Mouse (Mus musculus) gastrocnemius, postnatal 14 days (tissue): ENCODE measurements around the gene Zfp93. TPM values are rescaled to one million over a fixed set of nuclear protein-coding genes. Genes with fewer than 3 reads are reported as not detected.
"Not testable (repeated sequence)": the region's sequence is repeated elsewhere in the genome, so short reads cannot be mapped to it uniquely, and the experiment has no call there.

Source experiments
- DNase-seq: peaks from one replicate; pipeline ENCODE4 v3.0.0; 2021; ENCODE audit warnings: mixed read lengths
- intact Hi-C: fragments of 180-260 bp; cut with DNase I; formaldehyde crosslinking; loops from one replicate; pipeline ENCODE4 v1.15.1; 2025; ENCODE audit warnings: low total_unique reads
- long read RNA-seq, 2 experiments: library from polyadenylated mRNA; stranded (forward); transcript quantifications; one replicate each; pipeline ENCODE4 v2.0.0; 2021
- total RNA-seq, 2 experiments: library from RNA; stranded (reverse); gene quantifications; 2 replicates each; pipeline ENCODE4 v1.2.3; 2021

The Zfp93 gene
- 1 to 10 TPM; 3.0 to 3.7 TPM for total RNA-seq
- long read RNA-seq, experiment 1, partial matches to known transcripts, result 1 of 6 reads
- long read RNA-seq, experiment 1, other reads (novel, unspliced or antisense), result 3 of 6 reads
- long read RNA-seq, experiment 2, partial matches to known transcripts, result 1 of 4 reads
- long read RNA-seq, experiment 2, other reads (novel, unspliced or antisense), result 0 of 4 reads

DNA sequence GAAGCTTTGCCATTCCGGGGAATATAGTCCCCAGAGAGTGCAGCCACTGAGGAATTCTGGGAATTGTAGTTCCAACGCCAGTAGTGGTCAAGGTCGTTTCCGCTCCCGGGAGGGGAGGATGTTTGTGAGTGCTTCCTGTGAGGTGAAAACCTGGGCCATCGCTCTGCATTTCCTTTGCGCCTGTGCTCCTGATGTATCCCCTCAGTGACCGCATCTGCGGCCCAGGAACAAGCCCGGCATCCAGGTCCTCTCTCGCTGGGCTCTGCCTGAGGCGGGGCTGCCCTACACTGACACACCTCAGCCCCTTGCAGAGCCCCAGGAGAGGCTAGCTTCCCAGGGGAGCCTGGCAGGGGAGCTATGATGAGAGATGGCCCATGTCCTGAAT is at the start of gene Zfp93:
TSS of gene Zfp93 (plus strand) at position 133 of the 385 bp plus-strand sequence.
- intact Hi-C loops, result no loop called here

DNA sequence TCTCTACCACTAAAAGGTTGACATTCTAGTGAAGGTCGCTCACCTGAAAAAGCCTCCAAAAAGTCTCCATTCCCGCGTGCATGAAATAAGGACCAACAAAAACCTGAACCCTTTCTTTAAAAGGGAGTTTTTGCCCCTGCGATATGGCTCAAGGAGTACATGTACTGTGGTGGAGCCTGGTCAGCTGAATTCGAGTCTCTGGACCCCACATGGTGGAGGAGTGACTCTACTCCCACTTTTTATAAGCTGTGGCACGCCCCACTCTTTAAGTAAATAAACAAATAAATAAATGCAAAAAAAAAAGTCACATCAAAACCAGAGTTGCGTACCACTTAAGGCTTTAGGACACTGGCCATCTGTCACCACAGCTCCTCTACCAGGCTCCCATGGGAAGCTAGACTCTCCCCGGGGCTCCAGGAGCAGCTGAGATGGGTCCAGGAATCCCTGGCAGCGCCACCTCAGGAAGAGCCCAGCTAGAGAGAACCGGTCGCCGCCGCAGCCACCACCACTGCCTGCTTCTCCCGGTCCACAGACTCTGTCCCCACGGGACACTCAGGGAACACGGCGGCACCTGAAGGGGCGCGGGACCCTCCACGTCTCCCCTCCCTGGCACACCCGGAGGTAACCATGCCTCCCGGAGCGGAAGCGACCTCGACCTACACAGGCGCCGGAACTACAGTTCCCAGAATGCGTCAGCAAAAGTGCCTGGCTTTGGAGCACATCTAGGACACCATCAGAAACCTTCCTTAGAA is 33.0 kb upstream of the Zfp93 start, which contains the start of gene Zfp109:
TSS of gene Zfp109 (minus strand) at position 521 of the 752 bp plus-strand sequence.
- peak; percentile 45 for DNase-seq
- intact Hi-C loops, result no loop called here

More for the DNA sequence above, at the start of gene Zfp93:
- peak; percentile 70 for DNase-seq

DNA sequence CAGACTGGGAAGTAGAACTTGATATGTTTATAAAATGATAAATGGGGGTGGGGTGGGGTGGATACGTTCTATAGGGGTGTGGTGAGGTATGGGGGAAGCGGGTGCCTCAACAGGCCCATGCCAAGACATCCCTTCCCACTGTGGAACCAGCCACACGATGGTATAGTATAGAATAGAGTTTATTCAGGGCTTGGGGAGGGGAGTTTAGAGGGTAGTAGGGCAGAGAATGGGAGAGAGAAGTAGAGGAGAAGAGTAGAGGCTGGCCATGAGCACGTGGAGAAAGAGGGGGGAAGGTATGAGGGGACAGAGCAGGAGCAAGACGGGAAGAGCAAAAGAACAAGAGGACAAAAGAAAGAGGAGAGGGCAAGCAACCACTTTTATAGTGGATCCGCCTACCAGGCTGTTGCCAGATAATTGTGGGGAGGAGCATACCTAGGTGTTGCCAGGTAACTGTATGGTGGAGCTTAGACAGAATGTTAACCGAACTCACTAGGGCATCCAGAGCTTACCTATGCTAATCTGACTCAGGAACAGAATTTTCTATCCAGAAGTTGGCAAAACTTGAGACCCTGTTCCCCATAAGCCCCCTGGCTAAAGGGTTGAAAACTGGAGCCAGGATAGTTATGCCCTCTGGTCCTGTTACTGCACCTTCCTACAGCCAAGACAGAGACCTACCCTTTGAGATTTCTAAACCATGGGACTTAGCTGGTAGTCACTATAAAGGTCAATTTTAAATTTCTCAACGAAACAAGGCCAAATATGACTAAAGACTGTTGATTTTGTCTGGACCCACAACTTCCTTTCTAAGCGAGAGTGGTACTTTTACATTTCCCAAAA is 16.2 kb upstream of the Zfp93 start:
- intact Hi-C loops, result loop anchor here (10.0 kb wide), 1 partner anchor 119 kb away; the partner anchor contains the start of gene Zfp235
- no peak for DNase-seq

DNA sequence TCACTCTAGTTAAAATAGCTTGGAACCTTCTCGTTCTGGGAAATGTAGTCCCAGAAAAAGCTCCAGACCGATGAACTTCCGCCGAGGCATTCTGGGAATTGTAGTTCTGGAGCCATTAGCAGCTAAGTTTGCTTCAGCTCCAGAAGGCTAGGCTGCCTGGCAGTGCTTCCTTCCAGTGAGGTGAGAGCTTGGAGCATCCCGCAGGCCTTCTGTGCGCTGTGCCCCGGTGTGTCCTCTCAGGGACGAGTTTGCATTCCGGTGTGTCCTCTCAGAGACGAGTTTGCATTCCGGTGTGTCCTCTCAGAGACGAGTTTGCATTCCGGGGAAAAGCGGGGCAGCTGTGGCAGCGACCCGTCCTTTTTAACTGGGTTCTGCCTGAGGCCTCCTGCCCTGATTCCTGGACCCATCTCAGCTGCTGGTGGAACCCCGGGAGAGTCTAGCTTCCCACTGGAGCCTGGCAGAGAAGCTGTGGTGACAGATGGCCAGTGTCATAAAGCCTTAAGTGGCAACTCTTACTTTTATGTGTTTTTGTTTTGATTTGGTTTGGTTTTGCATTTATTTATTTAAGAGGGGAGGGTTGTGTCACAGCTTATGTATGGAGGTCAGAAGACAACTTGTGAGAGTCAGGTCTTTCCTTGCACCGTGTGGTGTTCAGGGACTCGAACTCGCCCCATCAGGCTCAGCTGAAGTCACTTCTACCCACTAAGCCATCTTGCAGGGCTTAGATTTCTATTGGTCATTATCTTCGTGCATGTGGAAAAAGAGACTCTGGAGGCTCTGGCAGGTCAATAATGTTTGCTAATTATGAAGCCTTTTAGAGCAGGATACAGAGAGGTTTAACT is 15.4 kb upstream of the Zfp93 start, which contains the start of gene Zfp108:
TSS of gene Zfp108 (plus strand) at position 162 of the 842 bp plus-strand sequence.
- intact Hi-C loops, result loop anchor here (10.0 kb wide), 1 partner anchor 120 kb away; the partner anchor contains the start of gene Zfp235
- peak; percentile 75 for DNase-seq

DNA sequence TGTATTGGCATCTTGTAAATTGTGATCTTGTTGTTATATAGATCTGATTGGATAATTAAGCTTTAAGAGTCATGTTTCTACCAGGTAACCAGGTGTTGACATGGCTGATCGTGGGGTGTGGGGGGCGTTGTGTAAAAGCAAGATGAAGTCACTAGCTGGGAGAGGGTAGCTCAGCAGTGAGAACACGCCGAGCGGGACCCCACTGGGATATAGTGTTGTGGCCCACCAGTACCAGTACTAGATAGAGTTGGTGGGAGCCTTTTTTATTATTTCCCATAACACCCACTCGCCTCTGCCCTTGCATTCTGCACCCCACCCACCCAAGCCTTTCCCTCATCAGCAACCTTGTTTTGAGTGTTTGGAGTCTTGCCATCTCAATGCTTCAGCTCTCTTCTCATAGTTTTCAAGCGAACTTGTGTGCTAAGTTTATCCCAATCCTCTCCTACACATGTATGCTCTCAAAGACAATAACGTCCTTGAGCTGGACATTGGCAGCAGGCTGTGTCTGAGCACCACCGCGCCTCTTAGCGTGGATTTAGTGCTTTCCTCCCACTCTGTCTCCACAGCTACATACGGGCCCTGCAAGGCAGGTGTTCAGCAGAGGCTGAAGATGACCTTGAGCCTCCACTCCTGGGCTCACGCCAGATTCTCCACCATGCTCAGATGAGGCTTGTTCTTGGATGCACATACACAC is 10.8 kb upstream of the Zfp93 start:
- intact Hi-C loops, result loop anchor here (10.0 kb wide), 1 partner anchor 125 kb away; the partner anchor contains the start of gene Zfp235
- DNase-seq, result no peak

DNA sequence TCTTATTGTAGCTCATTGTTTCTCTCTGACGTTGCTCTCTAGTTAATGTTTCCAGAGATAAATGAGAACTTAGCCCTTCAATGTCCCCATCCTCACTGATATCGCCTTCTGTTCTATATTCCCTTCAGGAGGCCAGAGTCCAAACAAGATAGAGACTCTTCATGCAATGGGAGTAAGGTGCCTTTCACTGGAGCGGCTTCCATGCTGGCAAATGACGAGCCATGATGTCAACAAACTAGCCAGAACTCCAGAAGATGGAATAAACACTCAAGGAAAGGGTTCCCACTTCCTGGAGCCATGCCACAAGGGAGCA is 10.3 kb upstream of the Zfp93 start:
- intact Hi-C loops, result loop anchor here (10.0 kb wide), 1 partner anchor 125 kb away; the partner anchor contains the start of gene Zfp235
- no peak for DNase-seq

DNA sequence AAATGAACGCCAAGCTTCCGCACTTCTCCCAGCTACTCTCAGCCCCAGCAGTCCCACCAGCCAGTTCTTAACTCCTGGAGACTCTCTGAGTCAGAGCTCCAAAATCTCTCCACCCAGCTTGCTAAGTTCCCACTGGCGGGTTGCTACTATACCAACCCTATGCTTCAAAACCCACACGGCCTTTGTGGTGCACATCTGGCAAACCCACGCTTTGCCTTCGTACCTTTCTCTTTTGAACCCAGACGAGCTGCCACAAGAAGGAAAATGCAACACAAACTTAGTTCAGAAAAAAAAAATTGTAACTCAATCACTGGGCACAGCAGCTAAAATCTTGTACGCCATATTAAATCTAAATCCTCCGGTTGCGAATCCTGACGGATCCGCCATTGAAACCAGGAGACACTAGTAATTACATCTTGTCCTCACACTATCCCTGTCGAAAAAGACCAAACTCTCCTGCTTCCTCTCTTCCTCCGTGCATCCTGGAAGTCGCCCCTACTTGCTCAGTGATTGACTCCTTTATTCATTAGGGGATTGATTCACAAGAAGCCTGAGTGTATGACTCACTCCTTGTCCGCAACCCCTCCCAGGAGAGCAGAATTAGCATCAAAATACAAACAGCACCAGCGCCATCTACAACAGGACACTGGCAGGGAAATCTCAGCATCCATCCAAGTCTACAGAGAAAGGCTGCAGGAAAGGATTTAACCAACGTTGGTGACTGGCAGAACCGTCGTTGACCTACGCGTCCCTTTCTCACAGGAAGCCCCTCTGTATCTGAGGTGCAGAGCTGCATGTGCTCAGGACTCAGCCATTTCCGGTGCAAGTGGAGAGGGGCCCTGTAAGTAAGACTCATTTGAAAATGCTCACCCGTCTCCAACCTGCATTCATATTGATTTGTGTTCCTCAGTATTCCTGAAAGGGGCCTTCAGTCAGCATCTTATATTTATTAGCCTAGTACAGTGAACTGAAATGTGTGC is 1.8 kb upstream of the Zfp93 start:
- no peak for DNase-seq
- intact Hi-C loops, result no loop called here

DNA sequence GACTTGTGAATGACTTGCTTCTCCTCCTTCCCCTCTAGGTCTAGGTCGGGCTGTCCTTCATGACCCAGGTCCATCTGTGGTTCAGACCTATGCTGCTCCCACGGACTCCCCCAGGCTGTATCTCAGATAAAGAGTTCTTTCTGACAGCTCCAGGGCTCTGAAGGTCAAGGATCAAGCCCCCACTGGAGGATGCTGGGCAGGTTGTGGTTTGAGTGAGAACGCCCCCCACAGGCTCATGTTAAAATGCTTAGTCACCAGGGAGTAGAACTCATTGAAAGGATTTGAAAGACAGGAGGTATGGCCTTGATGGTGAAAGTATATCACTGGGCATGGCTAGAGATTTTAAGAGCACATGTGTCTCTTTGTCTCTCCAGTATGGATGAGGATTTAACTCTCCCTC is 964 bp upstream of the Zfp93 start:
- DNase-seq, result no peak
- intact Hi-C loops, result no loop called here

DNA sequence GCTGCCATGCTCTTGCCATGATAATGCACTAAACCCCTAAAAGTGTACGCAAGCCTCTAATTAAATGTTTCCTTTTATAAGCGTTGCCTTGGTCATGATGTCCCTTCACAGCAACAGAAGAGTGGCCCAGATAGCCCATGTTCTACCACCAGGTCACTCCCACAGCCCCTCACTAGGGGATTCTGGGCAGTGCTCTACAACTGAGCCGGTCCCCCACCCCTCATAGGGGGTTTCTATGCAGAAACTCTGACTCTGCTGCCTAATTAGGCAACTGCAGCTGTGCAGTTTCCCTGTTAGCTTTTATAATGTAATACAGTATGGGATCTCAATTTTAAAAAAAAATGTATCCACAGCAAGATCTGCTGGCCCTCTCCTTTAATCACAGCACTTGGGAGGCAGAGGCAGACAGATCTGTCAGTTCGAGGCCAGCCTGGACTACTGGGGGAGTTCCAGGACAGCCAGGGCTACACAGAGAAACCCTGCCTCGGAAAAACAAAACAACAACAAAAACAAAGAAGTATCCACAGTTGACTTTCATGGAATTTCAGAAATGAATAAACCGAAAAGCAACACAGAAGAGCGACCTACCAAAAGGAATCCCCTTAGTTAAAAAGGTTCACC is 443 bp upstream of the Zfp93 start:
- no peak for DNase-seq
- intact Hi-C loops, result no loop called here

DNA sequence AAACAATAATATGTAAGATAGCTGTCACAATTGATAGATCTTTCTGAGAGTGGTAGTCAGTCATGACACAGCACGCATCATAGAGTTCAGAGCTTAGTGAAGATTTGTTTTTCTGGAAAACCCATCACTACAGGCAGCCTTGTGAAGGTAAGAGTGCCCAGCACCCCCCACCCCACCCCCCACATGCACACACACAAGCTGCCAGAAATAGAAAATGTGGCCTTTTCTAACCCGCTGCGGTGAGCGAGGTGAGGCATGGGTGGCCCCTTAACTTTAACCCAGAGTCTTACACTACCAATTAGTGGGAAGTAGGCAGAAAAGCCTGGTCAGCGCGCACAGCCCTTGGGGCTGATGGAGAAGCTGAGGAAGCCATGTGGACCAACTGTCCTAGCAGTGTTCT is 971 bp downstream of the Zfp93 start:
- intact Hi-C loops, result no loop called here
- no peak for DNase-seq

DNA sequence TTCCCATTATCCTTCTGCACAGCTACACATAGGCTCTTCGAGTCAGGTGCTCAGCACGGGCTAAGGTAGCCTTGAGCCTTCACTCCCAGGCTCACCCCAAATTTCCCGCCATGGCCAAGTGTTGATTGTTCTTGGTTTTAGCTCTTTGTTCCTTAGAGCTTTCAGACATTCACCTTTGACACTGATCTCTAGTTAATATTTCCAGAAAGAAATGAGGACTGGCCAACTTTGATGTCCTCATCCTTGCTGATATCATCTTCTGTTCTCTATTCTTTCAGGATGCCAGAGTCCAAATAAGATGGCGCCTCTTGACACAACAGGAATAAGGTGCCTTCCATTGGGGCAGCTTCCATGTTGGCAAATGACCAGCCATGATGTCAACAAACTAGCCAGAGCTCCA is 4.2 kb downstream of the Zfp93 start:
- DNase-seq, result no peak
- intact Hi-C loops, result no loop called here

DNA sequence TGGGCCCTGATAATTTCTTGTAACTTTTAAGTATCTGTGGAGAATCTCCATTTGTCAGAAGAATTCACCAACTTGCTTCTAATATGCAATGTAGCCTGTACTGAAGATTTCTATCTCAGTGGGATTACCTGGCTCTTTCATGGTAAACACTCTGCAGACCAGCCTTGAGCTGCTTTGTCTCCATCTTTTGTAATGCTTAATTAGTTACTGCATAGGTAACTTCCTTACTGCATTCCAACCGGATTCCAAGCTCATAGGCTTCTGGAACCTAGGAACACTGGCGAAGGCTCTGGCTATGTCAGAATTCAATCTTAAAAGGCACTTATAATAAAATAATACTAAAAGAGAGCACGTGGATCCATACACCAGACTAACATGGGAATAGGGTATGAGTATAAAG is 8.6 kb downstream of the Zfp93 start:
- intact Hi-C loops, DNase-seq: not testable (repeated sequence)

DNA sequence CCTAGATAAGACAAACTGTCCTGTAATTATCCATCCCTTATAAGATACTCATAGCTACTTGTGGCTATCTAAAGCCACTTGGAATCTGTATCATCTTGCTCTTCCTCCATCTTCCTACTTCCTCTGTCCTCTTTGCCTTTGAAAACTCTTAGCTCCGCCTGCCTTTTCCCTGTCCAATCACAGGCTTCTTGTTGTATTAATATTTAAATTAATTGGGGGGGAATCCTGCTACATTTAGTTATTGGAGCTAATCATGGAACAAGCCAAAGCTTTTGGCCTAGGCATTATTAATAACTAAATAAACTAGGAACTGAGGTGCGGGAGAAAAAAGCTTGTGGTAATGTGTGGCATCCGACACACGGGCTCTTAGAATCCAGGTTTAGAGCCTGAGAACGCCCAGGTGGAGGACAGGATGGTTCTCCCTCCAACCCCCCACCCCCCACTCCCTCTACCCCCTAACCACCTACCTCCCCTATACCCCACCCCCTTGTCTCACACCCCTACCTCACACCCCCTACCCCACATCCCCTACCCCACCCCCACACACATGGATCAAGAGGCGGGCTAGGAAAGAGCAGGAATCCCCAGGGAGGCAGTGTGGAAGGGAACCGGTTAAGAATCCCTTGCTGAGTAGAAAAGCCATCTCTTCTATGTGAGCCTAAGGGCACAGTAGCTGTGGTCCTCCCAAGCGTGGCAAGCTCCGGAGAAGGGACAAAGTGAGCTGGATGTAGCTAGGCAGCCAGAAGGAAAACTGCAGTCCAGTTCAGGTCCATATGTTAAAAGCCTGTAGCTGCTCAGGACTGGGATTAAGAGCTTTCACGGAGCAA is 10.0 kb downstream of the Zfp93 start:
- DNase-seq, result no peak
- intact Hi-C loops, result no loop called here

DNA sequence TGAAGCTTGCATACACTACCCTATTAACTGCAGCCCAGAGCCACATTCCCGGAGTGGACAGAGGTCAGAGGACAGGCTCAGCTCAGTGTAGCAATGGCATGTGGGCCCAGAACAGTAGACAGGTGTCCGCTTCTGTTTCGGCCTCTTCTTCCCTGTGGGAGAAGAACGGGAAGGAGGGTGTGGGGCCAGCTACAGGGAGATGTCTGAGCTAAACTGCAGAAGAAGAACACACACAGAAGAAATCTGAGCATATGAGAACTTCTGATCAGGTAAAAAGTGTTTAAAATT is 10.6 kb downstream of the Zfp93 start:
- intact Hi-C loops, result no loop called here

DNA sequence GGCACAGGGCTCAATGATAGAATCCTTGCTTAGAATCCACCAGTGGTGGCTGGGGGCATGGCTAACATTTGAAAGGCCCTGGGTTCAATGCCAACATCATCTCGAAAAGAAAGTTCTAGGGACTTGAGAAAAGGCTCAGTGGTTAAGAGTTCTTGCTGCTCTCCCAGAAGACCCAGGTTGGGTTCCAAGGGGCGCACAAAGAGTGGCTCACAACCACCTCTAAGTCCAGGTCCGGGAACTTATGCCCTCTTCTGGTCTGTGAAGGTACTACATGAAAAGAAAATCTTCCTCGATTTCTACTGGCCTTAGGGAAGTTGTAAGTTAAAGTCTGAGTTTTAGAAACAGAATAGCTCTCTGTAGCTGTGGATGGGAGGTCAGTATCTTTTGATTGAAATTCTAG is 15.9 kb downstream of the Zfp93 start:
- DNase-seq, result no peak
- intact Hi-C loops, result no loop called here

More for the DNA sequence above, 10.6 kb downstream of the Zfp93 start:
- no peak for DNase-seq

DNA sequence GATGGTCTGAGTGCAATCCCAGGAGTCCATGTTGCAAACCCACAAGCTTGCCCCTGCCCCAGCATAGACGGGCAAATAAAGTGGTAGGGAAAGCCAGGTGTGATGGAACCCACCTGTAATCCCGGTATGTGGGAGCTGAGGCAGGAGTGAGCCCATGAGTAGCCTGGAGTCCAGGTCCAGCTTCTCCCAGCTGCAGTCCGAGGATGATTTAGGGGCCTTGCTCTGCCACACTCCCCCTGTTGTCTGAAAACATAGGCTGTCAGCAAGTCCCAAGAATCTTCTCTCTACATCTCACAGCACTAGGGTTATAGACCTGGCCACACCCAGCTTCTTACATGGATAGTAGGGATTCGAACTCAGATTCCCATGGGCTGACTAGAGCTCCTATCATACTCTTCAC is 16.7 kb downstream of the Zfp93 start:
- DNase-seq, result no peak
- intact Hi-C loops, result no loop called here

DNA sequence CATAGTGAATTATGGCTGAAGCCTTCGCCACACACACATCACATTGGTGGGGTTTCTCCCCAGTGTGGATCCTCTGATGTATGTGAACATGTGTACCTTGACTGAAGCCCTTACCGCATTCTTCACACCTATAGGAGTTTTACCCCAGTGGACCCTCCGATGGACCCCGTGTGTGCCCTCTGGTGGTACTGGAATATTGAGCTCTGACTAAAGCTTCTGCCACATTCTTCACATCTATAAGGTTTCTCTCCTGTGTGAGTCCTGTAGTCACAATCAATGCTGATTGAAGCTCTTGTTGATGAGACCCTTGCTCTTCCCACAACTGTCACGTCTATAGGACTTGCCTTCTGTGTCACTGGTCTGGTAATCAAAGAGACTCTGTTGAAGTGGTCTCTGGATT is 17.4 kb downstream of the Zfp93 start:
- no peak for DNase-seq

More for the DNA sequence above, 17.4 kb downstream of the Zfp93 start:
- intact Hi-C loops, result no loop called here
